Mouse (Mus musculus) Muller cell, postnatal 12 days (primary cell): ENCODE results near the gene Cyp2j8.
A peak's percentile ranks its signal among the peaks of the same experiment; 100 is the strongest.
"Not testable (repeated sequence)": the region's sequence is repeated elsewhere in the genome, so short reads cannot be mapped to it uniquely, and the experiment has no call there.

Experiments used
- DNase-seq: peaks from one replicate; pipeline ENCODE4 v3.0.0-alpha.2; 2015; ENCODE audit errors: inconsistent ontology term

The Cyp2j8 gene

GRCm38 (mm10) chr4:96507286-96507685 is at the start of gene Cyp2j8:
TSS of gene Cyp2j8 (minus strand) at chr4:96507386.
- DNase-seq: no peak

- DNase-seq: peak; percentile 82
These were observed 46.1 kb upstream of the Cyp2j8 start, which contains the start of gene Cyp2j6 for GRCm38 (mm10) chr4:96553133-96553819. TSS of gene Cyp2j6 (minus strand) at chr4:96553661.

GRCm38 (mm10) chr4:96551619-96552018 is 44.4 kb upstream of the Cyp2j8 start:
- DNase-seq: no peak

GRCm38 (mm10) chr4:96545976-96546375 is 38.8 kb upstream of the Cyp2j8 start:
- DNase-seq: peak; percentile 69

GRCm38 (mm10) chr4:96525772-96526171 is 18.6 kb upstream of the Cyp2j8 start:
- no peak for DNase-seq

GRCm38 (mm10) chr4:96522256-96522655 is 15.1 kb upstream of the Cyp2j8 start:
- DNase-seq: no peak

GRCm38 (mm10) chr4:96510083-96510482 is 2.9 kb upstream of the Cyp2j8 start:
- no peak for DNase-seq

GRCm38 (mm10) chr4:96463311-96464060 is 43.7 kb downstream of the Cyp2j8 start:
- DNase-seq: not testable (repeated sequence)
